Mouse (Mus musculus) embryonic facial prominence, embryonic 12.5 days (tissue): ENCODE data around the gene 2010005H15Rik. TPM values are rescaled to one million over a fixed set of nuclear protein-coding genes. Genes with fewer than 3 reads are reported as not detected.
"Not testable (repeated sequence)": the region's sequence is repeated elsewhere in the genome, so short reads cannot be mapped to it uniquely, and the experiment has no call there.

Experiments
- ATAC-seq: fragments of 200-750 bp; cut with Nextera tagmentation; 2 replicates; pipeline ENCODE4 v1.8.0; 2017; ENCODE audit not compliant: insufficient number of reproducible peaks, insufficient read depth, low FRiP score, low TSS enrichment
- H3K27ac ChIP-seq: fragments of 300-500 bp; sonication (generic); 2 replicates; pipeline ENCODE4 v1.5.1; 2016; ENCODE audit warnings: mild to moderate bottlenecking
- H3K27me3 ChIP-seq: fragments of 300-500 bp; sonication (generic); 2 replicates; pipeline ENCODE4 v1.6.1; 2016; ENCODE audit warnings: mild to moderate bottlenecking, moderate library complexity
- H3K36me3 ChIP-seq: fragments of 300-500 bp; sonication (generic); 2 replicates; pipeline ENCODE4 v1.6.1; 2016; ENCODE audit warnings: mild to moderate bottlenecking
- H3K4me1 ChIP-seq: fragments of 300-500 bp; sonication (generic); 2 replicates; pipeline ENCODE4 v1.6.1; 2016
- H3K4me2 ChIP-seq: fragments of 300-500 bp; sonication (generic); replicated peaks from 2 replicates; pipeline ENCODE4 v1.6.1; 2016; ENCODE audit warnings: mild to moderate bottlenecking, moderate library complexity
- H3K4me3 ChIP-seq: fragments of 300-500 bp; sonication (generic); 2 replicates; pipeline ENCODE4 v1.5.1; 2016; ENCODE audit warnings: mild to moderate bottlenecking
- H3K9ac ChIP-seq: fragments of 300-500 bp; sonication (generic); 2 replicates; pipeline ENCODE4 v1.6.1; 2016; ENCODE audit warnings: mild to moderate bottlenecking, moderate library complexity
- H3K9me3 ChIP-seq: fragments of 300-500 bp; sonication (generic); 2 replicates; pipeline ENCODE4 v1.6.1; 2016; ENCODE audit warnings: mild to moderate bottlenecking, moderate library complexity
- whole genome bisulfite sequencing: fragments of 180-500 bp; shearing (Covaris S2); methylation state at CpG from one replicate; pipeline ENCODE4 v1.1.7; 2016; 5-methylcytosine and 5-hydroxymethylcytosine counted together
- polyA plus RNA-seq: library from polyadenylated mRNA; unstranded; fragments of >200 nt; fragmentation: Nextera tagmentation; extraction: Ambion mirVana; gene quantifications from 2 replicates; pipeline ENCODE4 v1.2.1, GENCODE M21; 2016

Gene 2010005H15Rik
- 0.99 TPM in 1 of 2 replicates, not detected in the other for polyA plus RNA-seq

GRCm38 (mm10) chr16:36221168-36221567 is at the start of gene 2010005H15Rik:
TSS of gene 2010005H15Rik (plus strand) at chr16:36221468.
- H3K4me2 ChIP-seq, H3K36me3 ChIP-seq, H3K4me1 ChIP-seq, H3K9ac ChIP-seq, H3K4me3 ChIP-seq, ATAC-seq, H3K27me3 ChIP-seq, H3K27ac ChIP-seq, H3K9me3 ChIP-seq: not testable (repeated sequence)
- 84% methylated on average over 7 of the region's 7 CpGs for WGBS

- H3K27me3 ChIP-seq, result no peaks in the 10 kb centered on the region
- H3K4me1 ChIP-seq, result no peaks in the 10 kb centered on the region
- no peak overlapping the region for H3K4me3 ChIP-seq
- H3K9me3 ChIP-seq, result no peaks in the 10 kb centered on the region
- H3K36me3 ChIP-seq, result no peaks in the 10 kb centered on the region
- no peak overlapping the region for H3K27ac ChIP-seq
- no peak overlapping the region for H3K9ac ChIP-seq
- ATAC-seq, result no peak
- H3K4me2 ChIP-seq, result no peak overlapping the region
These were observed 45.2 kb upstream of the 2010005H15Rik start for GRCm38 (mm10) chr16:36176108-36176507.

- H3K27ac ChIP-seq, result no peak overlapping the region
- no peak overlapping the region for H3K9ac ChIP-seq
- WGBS, result 80% methylated on average over 2 of the region's 2 CpGs
- no peak overlapping the region for H3K4me2 ChIP-seq
- no peaks in the 10 kb centered on the region for H3K9me3 ChIP-seq
- no peak for ATAC-seq
- no peaks in the 10 kb centered on the region for H3K27me3 ChIP-seq
- H3K36me3 ChIP-seq, result no peaks in the 10 kb centered on the region
- no peaks in the 10 kb centered on the region for H3K4me1 ChIP-seq
- no peak overlapping the region for H3K4me3 ChIP-seq
These were observed 41.4 kb upstream of the 2010005H15Rik start for GRCm38 (mm10) chr16:36179910-36180309.

- H3K9ac ChIP-seq, H3K27me3 ChIP-seq, H3K4me3 ChIP-seq, H3K36me3 ChIP-seq, H3K4me1 ChIP-seq, H3K4me2 ChIP-seq, H3K27ac ChIP-seq, H3K9me3 ChIP-seq, ATAC-seq: not testable (repeated sequence)
- WGBS, result 80% methylated on average over 4 of the region's 4 CpGs
These were observed 37.4 kb upstream of the 2010005H15Rik start, which contains the start of gene Gm5483 for GRCm38 (mm10) chr16:36183912-36184311. TSS of gene Gm5483 (plus strand) at chr16:36184212.

- H3K27ac ChIP-seq, result no peak overlapping the region
- no peak for ATAC-seq
- peak overlapping the region; percentile 35; the same call in 1 of the 2 replicates for H3K4me2 ChIP-seq
- H3K9me3 ChIP-seq, result no peaks in the 10 kb centered on the region
- H3K4me1 ChIP-seq, result no peaks in the 10 kb centered on the region
- H3K36me3 ChIP-seq, result no peaks in the 10 kb centered on the region
- H3K27me3 ChIP-seq, result no peaks in the 10 kb centered on the region
- no peak overlapping the region for H3K4me3 ChIP-seq
- no peak overlapping the region for H3K9ac ChIP-seq
- WGBS, result 53% methylated on average over 19 of the region's 19 CpGs
These were observed 22.0 kb upstream of the 2010005H15Rik start for GRCm38 (mm10) chr16:36199226-36199625.

GRCm38 (mm10) chr16:36203846-36204245 is 17.4 kb upstream of the 2010005H15Rik start:
- no peak overlapping the region for H3K9ac ChIP-seq
- H3K27ac ChIP-seq, result no peak overlapping the region
- no peak overlapping the region for H3K4me3 ChIP-seq
- H3K9me3 ChIP-seq, result no peaks in the 10 kb centered on the region
- no peaks in the 10 kb centered on the region for H3K4me1 ChIP-seq
- no peak for ATAC-seq
- no peaks in the 10 kb centered on the region for H3K27me3 ChIP-seq
- H3K36me3 ChIP-seq, result no peaks in the 10 kb centered on the region
- H3K4me2 ChIP-seq, result no peak overlapping the region
- WGBS, result 82% methylated on average over 5 of the region's 5 CpGs

GRCm38 (mm10) chr16:36205684-36206083 is 15.6 kb upstream of the 2010005H15Rik start:
- not testable (repeated sequence) for H3K4me2 ChIP-seq, H3K4me1 ChIP-seq, H3K9ac ChIP-seq, H3K27me3 ChIP-seq, H3K9me3 ChIP-seq, H3K27ac ChIP-seq, H3K4me3 ChIP-seq, ATAC-seq, H3K36me3 ChIP-seq
- WGBS, result 45% methylated on average over 2 of the region's 2 CpGs

GRCm38 (mm10) chr16:36209967-36210453 is 11.3 kb upstream of the 2010005H15Rik start, which contains the start of gene Gm5416:
TSS of gene Gm5416 (plus strand) at chr16:36210403.
- Histone ChIP-seq H3K9ac (no peak within 1 kb of the TSS), H3K4me1 (no peaks in the 10 kb centered on the region), H3K9me3 (no peaks in the 10 kb centered on the region), H3K4me3 (no peak within 1 kb of the TSS), H3K27ac (no peak within 1 kb of the TSS), H3K27me3 (no peaks in the 10 kb centered on the region), H3K4me2 (no peak within 1 kb of the TSS), H3K36me3 (no peaks in the 10 kb centered on the region)
- no peak for ATAC-seq
- WGBS, result 82% methylated on average over 2 of the region's 2 CpGs

- H3K9ac ChIP-seq, H3K4me3 ChIP-seq, H3K9me3 ChIP-seq, H3K36me3 ChIP-seq, ATAC-seq, H3K27me3 ChIP-seq, H3K4me2 ChIP-seq, H3K27ac ChIP-seq, H3K4me1 ChIP-seq: not testable (repeated sequence)
These were observed 39.3 kb downstream of the 2010005H15Rik start for GRCm38 (mm10) chr16:36260585-36260984.

- not testable (repeated sequence) for H3K27me3 ChIP-seq, H3K4me3 ChIP-seq, H3K9me3 ChIP-seq, H3K4me1 ChIP-seq, H3K9ac ChIP-seq, H3K4me2 ChIP-seq, ATAC-seq, H3K27ac ChIP-seq, H3K36me3 ChIP-seq
- WGBS, result 80% methylated on average over 4 of the region's 4 CpGs
These were observed 55.5 kb downstream of the 2010005H15Rik start, which contains the start of gene Stfa1 for GRCm38 (mm10) chr16:36276796-36277195. TSS of gene Stfa1 (plus strand) at chr16:36276951.

- no peaks in the 10 kb centered on the region for H3K9me3 ChIP-seq
- no peak overlapping the region for H3K27ac ChIP-seq
- no peaks in the 10 kb centered on the region for H3K36me3 ChIP-seq
- H3K4me3 ChIP-seq, result no peak overlapping the region
- 82% methylated on average over 4 of the region's 4 CpGs for WGBS
- H3K4me2 ChIP-seq, result no peak overlapping the region
- no peaks in the 10 kb centered on the region for H3K4me1 ChIP-seq
- no peak for ATAC-seq
- no peak overlapping the region for H3K9ac ChIP-seq
- no peaks in the 10 kb centered on the region for H3K27me3 ChIP-seq
These were observed 67.9 kb downstream of the 2010005H15Rik start for GRCm38 (mm10) chr16:36289140-36289539.
